Mouse (Mus musculus): ENCODE data around the gene Serpina3c. TPM values are rescaled to one million over a fixed set of nuclear protein-coding genes. Genes with fewer than 3 reads are reported as not detected.
"Not testable (repeated sequence)": the region's sequence is repeated elsewhere in the genome, so short reads cannot be mapped to it uniquely, and the experiment has no call there.

The Serpina3c gene
- total RNA-seq, 2 experiments from 2014 or later, result not detected

DNA sequence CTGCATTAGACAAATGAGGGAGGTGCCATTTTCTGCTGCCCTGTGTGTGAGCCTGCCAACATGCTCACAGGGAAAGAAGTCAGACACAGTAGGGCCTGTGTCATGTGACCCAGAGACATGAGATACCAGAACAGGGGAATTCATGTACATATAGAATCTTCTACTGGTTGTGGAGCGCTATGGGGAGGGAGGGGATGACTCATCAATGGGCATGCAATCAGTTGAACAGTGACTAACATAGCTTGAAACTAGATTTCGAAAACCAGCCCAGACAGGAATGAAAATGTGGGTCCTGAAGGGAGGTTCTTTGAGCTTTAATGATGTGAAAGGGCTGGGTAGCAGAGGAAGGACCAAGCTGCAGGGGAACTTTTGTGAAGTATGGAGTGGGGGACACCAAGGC lies 29.7 kb downstream of the Serpina3c start:
- intact Hi-C loops (cut with DNase I), result no loop called here
- no peak for DNase-seq (ENCODE audit: extremely low spot score in 1 of 2, low spot score in 2 of 2)

- no peak for DNase-seq (ENCODE audit: extremely low spot score in 1 of 2, low spot score in 2 of 2)
- intact Hi-C loops (cut with DNase I), result no loop called here
These were observed 30.6 kb downstream of the Serpina3c start for GRCm38 (mm10) chr12:104123097-104123496.

DNA sequence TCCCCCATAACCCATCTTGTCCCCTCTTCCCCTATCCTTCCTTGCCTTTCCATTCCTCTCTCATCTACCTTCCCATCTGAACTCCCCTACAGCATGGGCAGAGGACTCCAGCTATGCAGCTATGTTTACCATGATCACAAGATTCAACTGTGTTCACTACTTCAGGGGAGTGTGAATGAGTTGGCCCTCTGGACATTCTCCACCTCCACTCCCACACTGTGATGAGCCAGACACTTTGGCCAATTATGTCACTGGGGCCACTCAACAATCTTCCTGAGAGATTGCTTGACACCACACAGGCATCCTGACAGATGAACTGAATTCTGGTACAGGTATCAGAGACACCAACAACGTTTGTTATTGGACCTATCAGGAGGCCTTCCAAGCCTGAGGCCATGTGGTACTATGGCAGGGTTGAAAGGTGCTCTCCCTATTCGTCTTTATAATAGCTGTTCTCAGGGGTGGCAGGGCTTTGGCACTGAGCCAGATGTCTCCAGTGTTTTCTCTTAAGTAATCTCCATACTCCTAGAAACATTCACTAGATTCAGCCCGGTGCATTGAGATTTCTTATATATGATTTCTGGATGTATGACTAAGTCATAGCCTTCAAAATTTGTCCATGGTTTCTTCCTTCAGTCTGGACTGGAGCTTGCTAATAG lies 38.6 kb downstream of the Serpina3c start:
- DNase-seq (ENCODE audit: extremely low spot score in 1 of 2, low spot score in 2 of 2), result no peak
- intact Hi-C loops (cut with DNase I), result no loop called here

- intact Hi-C loops (cut with DNase I); DNase-seq (ENCODE audit: extremely low spot score in 1 of 2, low spot score in 2 of 2): not testable (repeated sequence)
These were observed 41.3 kb downstream of the Serpina3c start, which contains the start of gene Serpina3a for GRCm38 (mm10) chr12:104112333-104112732. Gene Serpina3a (plus strand): TSS chr12:104112724.

DNA sequence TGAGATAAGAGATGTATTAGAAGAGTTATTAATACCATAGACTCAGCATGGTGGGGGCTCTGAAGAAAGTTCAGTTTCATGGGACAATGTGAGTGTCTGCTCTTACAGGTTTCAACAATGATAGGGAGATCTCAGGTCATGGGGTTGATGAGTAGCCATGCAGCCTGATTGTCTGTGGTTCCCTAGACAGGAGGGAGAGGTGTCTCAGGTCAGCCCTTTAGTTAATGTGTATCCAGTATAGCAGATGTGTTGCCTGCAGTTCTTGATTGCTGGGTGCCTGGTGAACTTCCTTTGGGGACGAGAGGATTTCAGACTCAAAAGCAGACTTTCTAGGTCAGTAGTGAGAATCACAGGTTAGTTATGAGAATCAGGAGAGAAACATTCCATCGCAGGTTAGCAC lies 45.2 kb downstream of the Serpina3c start:
- intact Hi-C loops (cut with DNase I), result no loop called here
- no peak for DNase-seq (ENCODE audit: extremely low spot score in 1 of 2, low spot score in 2 of 2)

- DNase-seq (ENCODE audit: extremely low spot score in 1 of 2, low spot score in 2 of 2), result no peak
- intact Hi-C loops (cut with DNase I), result no loop called here
These were observed 46.8 kb downstream of the Serpina3c start for GRCm38 (mm10) chr12:104106919-104107318.

GRCm38 (mm10) chr12:104105847-104106246 lies 47.8 kb downstream of the Serpina3c start:
- intact Hi-C loops (cut with DNase I), result no loop called here
- DNase-seq (ENCODE audit: extremely low spot score in 1 of 2, low spot score in 2 of 2), result no peak

GRCm38 (mm10) chr12:104100768-104101167 lies 52.9 kb downstream of the Serpina3c start, which contains the start of gene Serpina5:
Gene Serpina5 (plus strand): TSS chr12:104101113.
- DNase-seq (ENCODE audit: extremely low spot score in 1 of 2, low spot score in 2 of 2), result no peak
- intact Hi-C loops (cut with DNase I), result no loop called here

Other genes starting within 250 kb of the Serpina3c start
- gene Serpina1c, start 249.0 kb downstream of the Serpina3c start, total RNA-seq (2021), result not detected
- gene Serpina1e, start 194.9 kb downstream of the Serpina3c start, total RNA-seq (2021), result not detected
- not detected for gene Serpina11, start 163.9 kb downstream of the Serpina3c start, total RNA-seq (2021)
- gene Serpina9, start 140.1 kb downstream of the Serpina3c start, total RNA-seq (2021), result 1 to 10 TPM in 1 of 2 experiments, under 1 TPM in 1; 0.22 to 1.9 TPM
- not detected for gene Serpina12, start 109.4 kb downstream of the Serpina3c start, total RNA-seq (2021)
- not detected for gene Serpina5, start 52.8 kb downstream of the Serpina3c start, total RNA-seq (2021)
- not detected for gene Serpina3a, start 41.1 kb downstream of the Serpina3c start, total RNA-seq (2021)
- gene Serpina3b, start 25.9 kb downstream of the Serpina3c start, total RNA-seq (2021), result not detected
- gene Serpina3f, start 60.7 kb upstream of the Serpina3c start, total RNA-seq (2021), result not detected
- under 1 TPM; 0.36 to 0.39 TPM for gene Serpina3g, start 82.4 kb upstream of the Serpina3c start, total RNA-seq (2021)
- under 1 TPM in 1 of 2 experiments, not detected in 1; 0.47 TPM for gene Serpina3i, start 109.3 kb upstream of the Serpina3c start, total RNA-seq (2021)
- gene Serpina3j, start 160.7 kb upstream of the Serpina3c start, total RNA-seq (2021), result not detected
- not detected for gene Serpina3k, start 184.6 kb upstream of the Serpina3c start, total RNA-seq (2021)
- gene Serpina3m, start 184.6 kb upstream of the Serpina3c start, total RNA-seq (2021), result not detected

Measured in left cerebral cortex, postnatal 10 days (tissue).